Mouse (Mus musculus) macrophage (primary cell): ENCODE data around the gene Rasl12. TPM values are rescaled to one million over a fixed set of nuclear protein-coding genes. Genes with fewer than 3 reads are reported as not detected.
A peak's percentile ranks its signal among the peaks of the same experiment; 100 is the strongest.

Source experiments
- H3K27ac ChIP-seq: fragments of 350-480 bp; formaldehyde crosslinking; 2 replicates; pipeline ENCODE4 v1.9.0; 2021
- H3K36me3 ChIP-seq: fragments of 350-480 bp; formaldehyde crosslinking; 2 replicates; pipeline ENCODE4 v1.9.0; 2021; ENCODE audit errors: inconsistent target
- H3K4me3 ChIP-seq: fragments of 350-480 bp; formaldehyde crosslinking; 2 replicates; pipeline ENCODE4 v1.9.0; 2021; ENCODE audit errors: inconsistent target
- H3K79me2 ChIP-seq: fragments of 350-480 bp; formaldehyde crosslinking; 2 replicates; pipeline ENCODE4 v1.9.0; 2021; ENCODE audit errors: inconsistent target
- WGBS: methylation state at CpG from one replicate; pipeline ENCODE4 v1.1.7; 2026; ENCODE audit warnings: inconsistent platforms; ENCODE audit not compliant: missing documents; 5-methylcytosine and 5-hydroxymethylcytosine counted together
- polyA plus RNA-seq: library from polyadenylated mRNA; stranded (reverse); fragments of 250-400 nt; gene quantifications from 3 replicates; pipeline ENCODE4 v1.2.4, GENCODE M21; 2018; ENCODE audit warnings: inconsistent platforms

Rasl12 gene
- polyA plus RNA-seq, 1 experiment from 2014 or later: not detected

DNA sequence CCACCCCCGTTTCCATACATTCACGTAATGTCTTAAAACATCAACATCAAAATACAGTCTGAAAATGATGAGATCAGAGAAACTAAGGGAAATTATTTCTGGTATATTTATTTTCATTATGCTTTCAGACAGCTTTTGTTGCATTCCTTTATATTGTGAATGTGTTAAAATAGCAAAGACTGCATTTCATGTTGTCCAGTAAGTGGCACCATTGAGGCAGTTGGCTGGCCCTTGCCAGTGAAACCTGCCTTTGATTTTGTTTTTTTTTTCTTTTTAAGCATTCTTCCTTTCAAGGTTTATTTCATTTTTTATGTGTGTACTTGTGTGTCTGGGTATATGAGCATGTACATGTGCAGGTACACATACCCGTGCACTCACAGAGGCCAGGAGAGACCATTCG lies 46.4 kb downstream of the Rasl12 start:
- Histone ChIP-seq H3K36me3 (peaks cover 67% of the 10 kb centered on the region), H3K4me3 (no peak overlapping the region), H3K79me2 (no peaks in the 10 kb centered on the region), H3K27ac (no peak overlapping the region)
- 100% methylated on average over 4 of the region's 4 CpGs for WGBS

DNA sequence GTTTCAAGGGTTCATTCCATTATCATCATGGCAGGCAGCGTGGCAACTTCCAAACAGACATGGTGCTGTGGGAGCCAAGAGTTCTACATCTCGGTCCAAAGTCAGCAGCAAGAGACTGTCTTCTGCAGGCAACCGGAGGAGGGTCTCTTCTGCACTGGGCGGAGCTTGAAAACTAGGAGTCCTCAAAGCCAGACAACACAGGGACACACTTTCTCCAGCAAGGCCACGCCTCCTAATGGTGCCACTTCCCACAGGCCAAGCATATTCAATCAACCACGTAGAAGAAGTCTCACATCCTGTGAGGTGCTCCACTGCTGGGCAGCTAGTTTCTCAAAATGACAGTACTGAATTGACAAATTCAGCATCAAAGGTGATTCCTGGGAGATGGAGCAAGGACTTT lies 49.6 kb downstream of the Rasl12 start:
- no peak overlapping the region for H3K27ac ChIP-seq
- H3K36me3 ChIP-seq: peaks cover 58% of the 10 kb centered on the region
- no peak overlapping the region for H3K4me3 ChIP-seq
- no peaks in the 10 kb centered on the region for H3K79me2 ChIP-seq
- 98% methylated on average over 6 of the region's 6 CpGs for WGBS

DNA sequence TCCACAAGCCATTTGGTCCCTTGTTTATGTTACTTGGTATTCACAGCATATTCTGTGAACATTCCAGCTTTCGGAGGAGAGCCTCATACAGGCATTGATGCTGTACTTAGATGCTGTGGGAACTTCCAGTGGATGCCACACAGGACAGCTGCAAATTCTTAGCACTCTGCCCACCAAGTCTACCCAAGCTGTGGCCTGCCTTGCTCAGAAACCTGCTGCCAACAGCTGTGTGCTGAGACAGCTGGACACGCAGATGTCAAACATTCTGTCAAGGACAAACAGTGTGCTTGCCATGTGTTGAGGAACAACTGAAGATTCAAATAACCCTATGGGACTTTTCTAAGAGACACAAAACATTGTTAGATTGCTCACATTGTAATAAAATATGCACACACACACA lies 60.7 kb downstream of the Rasl12 start:
- Histone ChIP-seq H3K79me2 (peaks cover 30% of the 10 kb centered on the region), H3K4me3 (no peak overlapping the region), H3K36me3 (no peaks in the 10 kb centered on the region), H3K27ac (no peak overlapping the region)
- WGBS: 100% methylated on average over 2 of the region's 2 CpGs

DNA sequence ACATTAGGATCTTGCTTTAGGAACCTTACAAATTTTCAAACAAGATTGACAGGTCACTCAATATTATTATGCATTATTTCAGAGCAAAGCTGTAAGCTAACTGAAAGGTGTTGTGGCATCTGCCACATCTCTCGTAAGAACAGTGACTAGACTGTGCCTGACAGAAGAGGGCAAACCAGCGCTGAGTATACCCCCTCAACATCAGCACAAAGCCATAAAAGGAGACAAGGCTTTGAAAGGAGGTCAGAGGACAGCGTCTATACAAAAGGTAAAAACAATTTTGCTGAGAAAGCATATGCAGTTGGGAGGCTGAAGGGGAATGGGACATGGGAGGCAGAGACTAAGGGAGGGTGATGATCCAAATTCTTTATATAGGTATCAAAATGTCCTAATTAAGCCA lies 61.9 kb downstream of the Rasl12 start:
- peak overlapping the region; percentile 7; the same call in 1 of the 2 replicates for H3K4me3 ChIP-seq
- peaks cover 2% of the 10 kb centered on the region; the same call in 1 of the 2 replicates for H3K36me3 ChIP-seq
- WGBS: 71% methylated on average over 3 of the region's 3 CpGs
- H3K27ac ChIP-seq: peak overlapping the region; percentile 25
- peaks cover 42% of the 10 kb centered on the region for H3K79me2 ChIP-seq

DNA sequence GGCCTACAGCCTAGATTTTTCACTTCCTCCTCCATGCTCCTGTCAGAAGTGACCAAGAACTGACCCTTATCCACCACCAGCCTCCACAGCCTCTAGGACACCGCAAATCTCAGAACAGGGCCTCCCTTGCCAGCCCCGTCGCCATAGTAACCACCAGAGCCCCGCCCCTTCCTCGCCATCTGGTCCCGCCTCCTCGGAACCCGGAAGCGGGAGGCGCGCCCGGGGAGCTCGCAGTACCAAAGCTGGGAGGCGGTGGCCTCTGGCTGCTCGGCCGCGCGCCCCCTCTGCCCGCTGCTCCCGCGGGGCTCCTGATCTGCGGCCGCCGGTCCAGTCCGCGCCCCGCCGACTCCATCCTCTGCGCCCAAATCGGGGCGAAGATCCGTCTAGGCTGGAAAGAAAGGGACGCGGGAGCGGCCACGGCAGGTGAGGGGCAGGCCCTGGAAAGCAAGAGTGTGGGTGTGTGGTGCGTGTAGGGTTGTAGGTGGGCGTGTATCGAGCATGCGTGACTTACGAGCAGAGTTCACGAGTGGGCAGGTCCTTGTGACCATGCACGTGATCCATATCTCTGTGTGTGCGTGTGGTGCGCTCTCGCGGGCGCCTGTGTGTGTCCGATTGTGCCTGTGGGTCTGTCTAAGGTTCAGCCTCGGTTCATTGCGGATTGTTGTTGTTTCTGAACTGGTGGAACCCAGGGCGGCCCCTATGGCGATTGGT lies 62.6 kb downstream of the Rasl12 start, which contains the start of gene Spg21:
TSS of gene Spg21 (plus strand) at position 216 of the 711 bp plus-strand sequence.
- Histone ChIP-seq H3K4me3 (peak within 1 kb of the TSS; percentile 82), H3K36me3 (peaks cover 9% of the 10 kb centered on the region), H3K79me2 (peaks cover 49% of the 10 kb centered on the region), H3K27ac (peak within 1 kb of the TSS; percentile 83)
- under 1% methylated on average over 53 of the region's 53 CpGs for WGBS

DNA sequence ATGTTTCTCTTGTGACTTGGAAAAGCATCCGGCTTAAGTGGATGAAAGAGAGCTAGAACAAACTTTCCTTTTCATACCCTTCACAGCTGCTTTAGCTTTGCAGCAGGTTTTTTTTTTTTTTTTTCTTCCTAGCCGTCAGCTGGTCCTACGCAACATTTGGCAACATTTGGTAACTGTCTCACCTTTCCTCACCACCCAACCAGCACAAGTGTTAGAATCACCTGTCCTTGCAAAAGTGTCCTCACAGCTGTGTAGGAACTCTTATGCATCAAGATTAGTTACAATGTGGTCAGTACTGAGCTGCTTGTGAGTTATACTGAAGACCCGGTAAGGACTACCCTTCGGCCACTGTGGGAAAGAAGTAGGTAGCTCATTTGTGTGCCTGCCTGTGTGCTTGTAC lies 64.2 kb downstream of the Rasl12 start:
- peaks cover 62% of the 10 kb centered on the region for H3K79me2 ChIP-seq
- 82% methylated on average over 5 of the region's 5 CpGs for WGBS

DNA sequence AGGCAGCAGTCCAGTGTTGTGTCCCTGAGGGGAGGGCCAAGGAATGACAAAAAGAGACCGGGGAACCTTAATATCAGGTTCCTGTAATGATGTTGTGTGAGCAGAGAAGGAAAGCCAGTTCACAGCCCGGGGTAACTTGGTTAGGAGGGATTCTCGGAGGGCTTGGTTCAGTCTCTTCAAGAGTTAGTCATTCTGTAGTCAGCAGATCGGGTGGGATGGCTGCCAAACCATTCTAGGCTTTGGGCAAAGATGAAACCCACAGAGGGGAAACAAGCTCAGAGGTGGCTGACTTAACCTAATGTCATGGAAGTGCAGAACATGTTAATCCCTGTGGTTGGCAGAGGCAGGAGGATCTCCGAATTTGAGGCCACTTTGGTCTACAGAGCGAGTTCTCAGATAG lies 65.9 kb downstream of the Rasl12 start:
- Histone ChIP-seq H3K4me3 (no peak overlapping the region), H3K79me2 (peaks cover 66% of the 10 kb centered on the region), H3K36me3 (peaks cover 27% of the 10 kb centered on the region), H3K27ac (no peak overlapping the region)
- WGBS: 51% methylated on average over 6 of the region's 6 CpGs

More for the DNA sequence above, 64.2 kb downstream of the Rasl12 start:
- Histone ChIP-seq H3K36me3 (peaks cover 21% of the 10 kb centered on the region), H3K4me3 (no peak overlapping the region), H3K27ac (no peak overlapping the region)

Other genes starting within 250 kb of the Rasl12 start
- gene Parp16, start 203.2 kb upstream of the Rasl12 start, polyA plus RNA-seq: 2.0 to 3.2 TPM (median 2.1 TPM) in 3 replicates
- not detected in 3 replicates for gene Cilp, start 133.3 kb upstream of the Rasl12 start, polyA plus RNA-seq
- 23.2 to 25.3 TPM (median 25.2 TPM) in 3 replicates for gene Clpx, start 104.2 kb upstream of the Rasl12 start, polyA plus RNA-seq
- gene Pdcd7, start 52.4 kb upstream of the Rasl12 start, polyA plus RNA-seq: 10.1 to 13.8 TPM (median 10.9 TPM) in 3 replicates
- not detected in 3 replicates for gene Ubap1l, start 37.5 kb upstream of the Rasl12 start, polyA plus RNA-seq
- gene Kbtbd13, start 6.9 kb upstream of the Rasl12 start, polyA plus RNA-seq: not detected in 3 replicates
- gene Slc51b, start 24.4 kb downstream of the Rasl12 start, polyA plus RNA-seq: not detected in 3 replicates
- 7.1 to 8.2 TPM (median 7.4 TPM) in 3 replicates for gene Mtfmt, start 37.3 kb downstream of the Rasl12 start, polyA plus RNA-seq
- gene Spg21, start 62.4 kb downstream of the Rasl12 start, polyA plus RNA-seq: 71.6 to 105 TPM (median 71.6 TPM) in 3 replicates
- gene Ankdd1a, start 121.7 kb downstream of the Rasl12 start, polyA plus RNA-seq: 0.13 TPM in 1 of 3 replicates, not detected in the others
- 195 to 316 TPM (median 234 TPM) in 3 replicates for gene Plekho2, start 181.5 kb downstream of the Rasl12 start, polyA plus RNA-seq
- 0.51 to 0.53 TPM in 2 of 3 replicates, not detected in the other for gene Pif1, start 188.7 kb downstream of the Rasl12 start, polyA plus RNA-seq
- gene Rbpms2, start 231.1 kb downstream of the Rasl12 start, polyA plus RNA-seq: 0.14 to 0.42 TPM (median 0.28 TPM) in 3 replicates